In genomic region chr11:116494474-116495174, GRCm38 (mm10) we compare ENCODE assay signal across 9 mouse cellular contexts. TPM values are rescaled to one million over a fixed set of nuclear protein-coding genes. Genes with fewer than 3 reads are reported as not detected.
DNase-seq lines count a peak whose midpoint lies in the region; ATAC-seq and TF ChIP-seq lines count a peak whose summit lies in the region.
"Had no signal": no experiment of that assay in that cellular context is flagged by ENCODE, and none has a peak within 500 bp of the region (broad histone marks: within the 10 kb centered on the region; RNA-seq: fewer than 3 reads in every experiment).

No protein-coding gene starts in this region.

- peak overlapping the region; percentile 84 for H3K27ac ChIP-seq in intestine, embryonic 14.5 days (ENCODE audit: low read depth)
- no peak overlapping the region for H3K27ac ChIP-seq in limb, embryonic 14.5 days (replicated peaks; ENCODE audit: low read depth, low read length)

- no peak for TF ChIP-seq POLR2A in limb, embryonic 14.5 days (IDR thresholded peaks at IDR 0.05; ENCODE audit: borderline replicate concordance, extremely low read depth, insufficient read depth, insufficient read length)

- no peaks in the 10 kb centered on the region for H3K36me3 ChIP-seq in intestine, embryonic 14.5 days (ENCODE audit: control insufficient read depth, insufficient read depth, low read length)
- no peaks in the 10 kb centered on the region for H3K36me3 ChIP-seq in limb, embryonic 14.5 days (ENCODE audit: control insufficient read depth, insufficient read depth, low read length)

- no peaks in the 10 kb centered on the region for H3K9me3 ChIP-seq in intestine, embryonic 14.5 days (ENCODE audit: control insufficient read depth, low read length)
- no peaks in the 10 kb centered on the region for H3K9me3 ChIP-seq in limb, embryonic 14.5 days (ENCODE audit: control insufficient read depth, low read length)

- ATAC-seq in intestine, embryonic 14.5 days (replicated peaks; ENCODE audit: low FRiP score, low TSS enrichment, low read depth): no peak
- peak; percentile 20 for ATAC-seq in limb, embryonic 14.5 days (ENCODE audit: low FRiP score, low read depth)
- ATAC-seq: Patski had no signal

- 0 out of 2 replicates have a peak overlapping the region, but pooled peaks have one; percentile 9 for H3K4me2 ChIP-seq in intestine, embryonic 14.5 days (ENCODE audit: low read length)
- no peak overlapping the region for H3K4me2 ChIP-seq in limb, embryonic 14.5 days (replicated peaks; ENCODE audit: low read depth, low read length, severe bottlenecking)

- no peak overlapping the region for H3K4me3 ChIP-seq in intestine, embryonic 14.5 days (ENCODE audit: low read depth, low read length)
- no peak overlapping the region for H3K4me3 ChIP-seq in limb, embryonic 14.5 days (replicated peaks; ENCODE audit: low read length)

- H3K27me3 ChIP-seq in intestine, embryonic 14.5 days (replicated peaks; ENCODE audit: control insufficient read depth, insufficient read depth, low read length): no peaks in the 10 kb centered on the region
- H3K27me3 ChIP-seq in limb, embryonic 14.5 days (ENCODE audit: control insufficient read depth, insufficient read depth, low read length): no peaks in the 10 kb centered on the region
- H3K27me3 ChIP-seq: Patski had no signal

- H3K9ac ChIP-seq in intestine, embryonic 14.5 days (ENCODE audit: low read length): no peak overlapping the region
- no peak overlapping the region for H3K9ac ChIP-seq in limb, embryonic 14.5 days (ENCODE audit: low read depth, low read length, severe bottlenecking)

- H3K4me1 ChIP-seq in intestine, embryonic 14.5 days (replicated peaks; ENCODE audit: control insufficient read depth, insufficient read depth, low read length): peaks cover 6% of the 10 kb centered on the region; the same call in 1 of the 2 replicates
- H3K4me1 ChIP-seq in limb, embryonic 14.5 days (ENCODE audit: control insufficient read depth, insufficient read depth, low read length): peaks cover 4% of the 10 kb centered on the region; the same call in 1 of the 2 replicates

- DNase-seq in layer of hippocampus, adult 18-20 months (ENCODE audit: low spot score in 2 of 2): peak; percentile 48 to 67
- DNase-seq in layer of hippocampus, postnatal 25 days (ENCODE audit: extremely low spot score in 1 of 2, low spot score in 1 of 2): no peak
- peak; percentile 78 to 82 for DNase-seq in frontal cortex, postnatal 36 days (ENCODE audit: low spot score in 2 of 2)
- DNase-seq in intestine, embryonic 14.5 days (ENCODE audit: low spot score): peak; percentile 67
- DNase-seq in limb, embryonic 14.5 days (ENCODE audit: low spot score): peak; percentile 66
- peak; percentile 74 for DNase-seq in retina, postnatal 1 day
- DNase-seq in cerebellum, adult 8-10 months: no peak
- no peak for DNase-seq in natural killer cell, adult 2 months (ENCODE audit: low spot score in 2 of 2)

- WGBS in intestine, embryonic 14.5 days: 31% methylated on average over 13 of the region's 13 CpGs
- WGBS in limb, embryonic 14.5 days: 62% methylated on average over 13 of the region's 13 CpGs

RNA-seq across cellular contexts. Expression of gene Prpsap1, which starts 0.6 kb away (rescaled TPM):
- total RNA-seq in layer of hippocampus, adult 18-20 months (2021): 10 to 100 TPM; 87.0 to 91.5 TPM
- total RNA-seq in layer of hippocampus, postnatal 25 days (2021): 10 to 100 TPM; 76.4 to 88.4 TPM
- polyA plus RNA-seq in intestine, embryonic 14.5 days (2014; fragmentation: Nextera tagmentation; extraction: Ambion mirVana): 207 and 208 TPM in 2 replicates
- 134 and 144 TPM in 2 replicates for polyA plus RNA-seq in limb, embryonic 14.5 days (2012; rRNA removed)
- polyA plus RNA-seq in limb, embryonic 14.5 days (2014; fragmentation: Nextera tagmentation; extraction: Ambion mirVana): 148 and 157 TPM in 2 replicates

RNA-seq across cellular contexts. Expression of gene Qrich2, which starts 28.6 kb away (rescaled TPM):
- not detected for total RNA-seq in layer of hippocampus, adult 18-20 months (2021)
- total RNA-seq in layer of hippocampus, postnatal 25 days (2021): not detected
- polyA plus RNA-seq in intestine, embryonic 14.5 days (2014; fragmentation: Nextera tagmentation; extraction: Ambion mirVana): 0.15 and 0.22 TPM in 2 replicates
- 0.09 and 0.33 TPM in 2 replicates for polyA plus RNA-seq in limb, embryonic 14.5 days (2012; rRNA removed)
- 0.17 and 0.36 TPM in 2 replicates for polyA plus RNA-seq in limb, embryonic 14.5 days (2014; fragmentation: Nextera tagmentation; extraction: Ambion mirVana)

RNA-seq across cellular contexts. Expression of gene Sphk1, which starts 36.1 kb away (rescaled TPM):
- total RNA-seq in layer of hippocampus, adult 18-20 months (2021): 1 to 10 TPM in 1 of 2 experiments, under 1 TPM in 1; 0.84 to 2.3 TPM
- 1 to 10 TPM; 1.3 to 2.1 TPM for total RNA-seq in layer of hippocampus, postnatal 25 days (2021)
- 2.1 and 4.5 TPM in 2 replicates for polyA plus RNA-seq in intestine, embryonic 14.5 days (2014; fragmentation: Nextera tagmentation; extraction: Ambion mirVana)
- polyA plus RNA-seq in limb, embryonic 14.5 days (2012; rRNA removed): 3.8 and 4.7 TPM in 2 replicates
- 3.2 and 3.4 TPM in 2 replicates for polyA plus RNA-seq in limb, embryonic 14.5 days (2014; fragmentation: Nextera tagmentation; extraction: Ambion mirVana)

Comparison
In these comparisons a context has a peak if more than half of its experiments do, and no peak if none do; other contexts are left out.
1. DNase-seq: peak in layer of hippocampus, adult 18-20 months (2 of 2), frontal cortex, postnatal 36 days (2 of 2), intestine, embryonic 14.5 days (single experiment), limb, embryonic 14.5 days (single experiment) and retina, postnatal 1 day (single experiment); none in layer of hippocampus, postnatal 25 days (0 of 2), cerebellum, adult 8-10 months (single experiment) and natural killer cell, adult 2 months (0 of 2).